Mouse (Mus musculus) forebrain, postnatal 0 days (tissue): Measurements from ENCODE around the gene Uckl1. TPM values are rescaled to one million over a fixed set of nuclear protein-coding genes. Genes with fewer than 3 reads are reported as not detected.
A peak's percentile ranks its signal among the peaks of the same experiment; 100 is the strongest.

ENCODE experiments used
- ATAC-seq: fragments of 200-750 bp; cut with Nextera tagmentation; 2 replicates; pipeline ENCODE4 v1.8.0; 2017; ENCODE audit warnings: mild to moderate bottlenecking, moderate library complexity
- DNase-seq: peaks from one replicate; pipeline ENCODE4 v3.0.0-alpha.2; 2015
- H3K27ac ChIP-seq: fragments of 300-500 bp; sonication (generic); 2 replicates; pipeline ENCODE4 v1.5.1; 2014; ENCODE audit warnings: low read depth, mild to moderate bottlenecking, antibody characterized with exemption, low read length, moderate library complexity, mixed read lengths
- H3K27me3 ChIP-seq: fragments of 300-500 bp; sonication (generic); 2 replicates; pipeline ENCODE4 v1.6.1; 2014; ENCODE audit warnings: mild to moderate bottlenecking, low read length, mixed read lengths; ENCODE audit not compliant: insufficient read depth
- H3K36me3 ChIP-seq: fragments of 300-500 bp; sonication (generic); 2 replicates; pipeline ENCODE4 v1.6.1; 2014; ENCODE audit warnings: mild to moderate bottlenecking, moderate library complexity; ENCODE audit not compliant: insufficient read depth
- H3K4me1 ChIP-seq: fragments of 300-500 bp; sonication (generic); 2 replicates; pipeline ENCODE4 v1.6.1; 2014; ENCODE audit warnings: antibody characterized with exemption; ENCODE audit not compliant: insufficient read depth
- H3K4me2 ChIP-seq: fragments of 300-500 bp; sonication (generic); 2 replicates; pipeline ENCODE4 v1.6.1; 2014; ENCODE audit warnings: low read depth, mild to moderate bottlenecking, moderate library complexity
- H3K4me3 ChIP-seq: fragments of 300-500 bp; sonication (generic); 2 replicates; pipeline ENCODE4 v1.5.1; 2014; ENCODE audit warnings: low read depth, low read length, mixed read lengths
- H3K9ac ChIP-seq: fragments of 300-500 bp; sonication (generic); 2 replicates; pipeline ENCODE4 v1.6.1; 2014; ENCODE audit warnings: mild to moderate bottlenecking
- H3K9me3 ChIP-seq: fragments of 300-500 bp; sonication (generic); 2 replicates; pipeline ENCODE4 v1.6.1; 2016; ENCODE audit warnings: low read length
- CTCF ChIP-seq: sonication (generic); IDR thresholded peaks from 2 replicates; pipeline ENCODE4 v1.5.1; 2016; ENCODE audit warnings: antibody characterized with exemption, control low read depth, low read depth
- WGBS: fragments of 180-500 bp; shearing (Covaris S2); extraction: QIAGEN DNeasy Blood & Tissue Kit; methylation state at CpG from one replicate; pipeline ENCODE4 v1.1.7; 2014; 5-methylcytosine and 5-hydroxymethylcytosine counted together
- polyA plus RNA-seq: library from polyadenylated mRNA; unstranded; fragments of >200 nt; fragmentation: Nextera tagmentation; extraction: Ambion mirVana; gene quantifications from 2 replicates; pipeline ENCODE4 v1.2.1, GENCODE M21; 2015
- total RNA-seq: library from RNA; depleted of rRNA; stranded (reverse); fragments of >200 nt; gene quantifications from 2 replicates; pipeline ENCODE4 v1.2.3, GENCODE M21; 2014

The Uckl1 gene
- total and polyA plus RNA-seq, 2 experiments from 2014 or later: 42.7 to 55.8 TPM

DNA sequence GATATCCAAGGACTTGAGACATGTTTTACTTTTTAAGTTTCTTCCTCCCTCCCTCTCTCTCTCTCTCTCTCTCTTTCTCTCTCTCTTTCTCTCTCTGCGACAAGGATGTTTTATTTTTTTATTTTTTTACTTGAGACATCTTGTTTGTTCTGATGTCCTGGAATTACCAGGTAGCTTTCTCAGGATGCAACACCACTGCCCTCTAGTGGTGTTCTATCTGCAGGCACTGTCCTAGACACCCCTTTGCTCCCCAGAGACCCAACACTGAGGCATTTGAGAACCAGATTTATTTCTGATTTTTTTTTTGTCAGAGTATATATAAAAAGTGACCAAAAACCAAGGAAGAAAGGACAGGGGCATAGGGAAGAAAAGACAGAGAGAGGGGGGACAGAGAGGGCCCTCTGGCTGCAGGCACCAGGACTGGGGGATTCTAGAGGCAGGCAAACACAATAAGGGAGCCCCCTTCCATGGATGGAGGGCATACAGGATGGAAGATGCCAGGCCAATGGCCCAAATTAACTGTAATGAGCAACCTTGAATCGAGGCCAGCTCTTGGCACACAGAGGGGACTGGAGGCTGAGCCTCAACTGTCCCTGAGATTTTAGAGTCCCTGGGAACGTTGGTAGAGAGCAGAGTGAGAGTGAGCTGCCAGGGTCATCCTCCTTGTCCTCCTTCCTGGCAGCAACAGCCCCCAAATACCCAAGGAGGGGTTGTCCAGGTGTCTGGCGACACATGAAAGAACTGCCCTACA, 10.4 kb upstream of the Uckl1 start:
- 58% methylated on average over 4 of the region's 4 CpGs for WGBS
- Histone ChIP-seq H3K4me3 (no peak overlapping the region), H3K9ac (no peak overlapping the region), H3K36me3 (peaks cover 16% of the 10 kb centered on the region), H3K9me3 (no peaks in the 10 kb centered on the region), H3K4me2 (no peak overlapping the region), H3K27me3 (no peaks in the 10 kb centered on the region), H3K27ac (no peak overlapping the region), H3K4me1 (peaks cover 21% of the 10 kb centered on the region)
- ATAC-seq: no peak
- peak; percentile 64 for DNase-seq
- peak; percentile 75 for TF ChIP-seq CTCF

- Histone ChIP-seq H3K27me3 (no peaks in the 10 kb centered on the region), H3K4me2 (no peak overlapping the region), H3K4me3 (no peak overlapping the region), H3K36me3 (peaks cover 28% of the 10 kb centered on the region), H3K9ac (no peak overlapping the region), H3K4me1 (peaks cover 21% of the 10 kb centered on the region), H3K9me3 (no peaks in the 10 kb centered on the region), H3K27ac (no peak overlapping the region)
- 0 out of 2 replicates have a peak, but pooled peaks have one; percentile 7 for TF ChIP-seq CTCF
- no peak for DNase-seq
- ATAC-seq: no peak
Observed at GRCm38 (mm10) chr2:181593937-181594336, 9.2 kb upstream of the Uckl1 start.

DNA sequence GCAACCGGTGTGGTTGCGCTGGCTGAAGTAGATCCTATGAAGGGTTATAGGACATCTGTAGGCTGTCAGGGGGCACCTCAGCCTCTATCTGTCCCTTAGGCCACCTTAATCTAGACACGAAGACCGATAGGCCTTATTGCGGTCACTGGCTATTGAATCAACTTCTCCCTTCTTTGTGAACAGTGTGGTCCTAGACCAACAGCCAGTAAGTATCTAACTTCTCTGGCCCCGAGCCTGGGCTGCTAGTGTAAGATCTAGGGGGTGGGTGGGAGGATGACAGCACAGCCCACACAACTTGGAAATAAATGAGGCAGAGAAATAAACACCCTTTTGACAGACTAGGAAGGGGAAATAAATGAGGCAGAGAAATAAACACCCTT, 8.3 kb upstream of the Uckl1 start:
- Histone ChIP-seq H3K36me3 (peaks cover 37% of the 10 kb centered on the region), H3K4me2 (peak overlapping the region; percentile 85), H3K4me3 (peak overlapping the region; percentile 97), H3K4me1 (peaks cover 18% of the 10 kb centered on the region), H3K9me3 (no peaks in the 10 kb centered on the region), H3K27ac (peak overlapping the region; percentile 94), H3K9ac (peak overlapping the region; percentile 96), H3K27me3 (no peaks in the 10 kb centered on the region)
- 4% methylated on average over 6 of the region's 6 CpGs for WGBS
- DNase-seq: no peak
- ATAC-seq: peak; percentile 9
- no peak for TF ChIP-seq CTCF

- H3K9me3 ChIP-seq: no peaks in the 10 kb centered on the region
- H3K27ac ChIP-seq: peak within 1 kb of the TSS; percentile 94
- H3K36me3 ChIP-seq: peaks cover 43% of the 10 kb centered on the region
- no peak; the same call in 1 of the 2 replicates for TF ChIP-seq CTCF
- no peaks in the 10 kb centered on the region for H3K27me3 ChIP-seq
- peak; percentile 92 for ATAC-seq
- peak within 1 kb of the TSS; percentile 85 for H3K4me2 ChIP-seq
- peak within 1 kb of the TSS; percentile 96 for H3K9ac ChIP-seq
- WGBS: under 1% methylated on average over 82 of the region's 97 CpGs
- H3K4me3 ChIP-seq: peak within 1 kb of the TSS; percentile 97
- peaks cover 16% of the 10 kb centered on the region for H3K4me1 ChIP-seq
- peak; percentile 90 for DNase-seq
Observed at GRCm38 (mm10) chr2:181592231-181593041, 7.7 kb upstream of the Uckl1 start, which contains the start of gene Zfp512b. Zfp512b (minus strand) TSS chr2:181592803.

DNA sequence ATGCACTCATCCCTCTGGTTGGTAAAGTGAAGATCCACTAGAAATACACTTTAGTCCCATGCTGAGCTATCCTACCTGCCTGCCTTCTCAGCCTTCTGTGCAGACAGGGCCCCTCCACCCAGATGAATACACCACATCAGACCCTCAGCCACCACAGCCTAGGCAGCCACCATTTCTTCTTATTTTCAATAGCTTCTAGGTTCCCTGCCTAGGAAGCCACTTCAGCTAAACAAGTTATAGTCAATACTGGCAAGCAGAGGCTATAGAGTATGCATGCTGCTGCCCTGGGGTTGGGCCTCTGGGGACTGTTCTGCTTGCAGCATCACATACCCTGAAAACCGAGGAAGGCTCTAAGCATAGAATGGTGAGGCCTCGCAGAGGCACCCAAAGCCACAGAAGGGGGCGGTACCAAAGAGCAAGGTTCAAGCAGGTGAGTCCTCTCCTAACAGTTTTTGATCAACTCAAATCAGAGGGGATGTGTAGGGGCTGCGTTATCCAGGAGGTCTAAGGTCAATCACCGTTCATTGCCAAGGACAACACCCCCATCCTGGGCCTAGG, 6.9 kb upstream of the Uckl1 start, which contains the start of gene Prpf6:
Gene Prpf6, plus strand, starts transcription at position 341 of the 558 bp plus-strand sequence.
- H3K36me3 ChIP-seq: peaks cover 50% of the 10 kb centered on the region
- no peak for DNase-seq

DNA sequence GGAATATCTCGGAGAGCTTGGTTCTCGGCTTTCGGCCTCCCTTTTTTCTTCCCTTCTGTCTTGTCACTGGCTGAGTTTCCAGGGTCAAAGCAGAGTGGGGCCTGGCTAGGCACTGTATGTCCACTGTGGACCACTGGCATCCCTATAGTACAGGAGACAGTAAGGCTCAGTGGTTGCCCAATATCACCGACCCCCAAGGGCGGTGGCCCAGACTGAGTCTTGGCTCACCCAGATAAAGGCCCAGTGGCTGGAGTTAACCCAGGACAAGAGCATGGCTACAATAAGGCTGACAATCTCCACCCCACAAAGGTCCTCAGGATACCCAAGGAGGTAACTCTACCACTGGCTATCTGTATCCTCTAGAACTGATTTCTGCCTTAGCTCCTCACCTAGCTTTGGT, 5.8 kb upstream of the Uckl1 start:
- H3K27ac ChIP-seq: no peak overlapping the region
- no peak for TF ChIP-seq CTCF
- H3K4me1 ChIP-seq: peaks cover 16% of the 10 kb centered on the region
- no peak overlapping the region for H3K4me2 ChIP-seq
- no peak overlapping the region for H3K4me3 ChIP-seq
- WGBS: 93% methylated on average over 5 of the region's 5 CpGs
- ATAC-seq (no peak), DNase-seq (no peak)
- no peaks in the 10 kb centered on the region for H3K27me3 ChIP-seq
- H3K9me3 ChIP-seq: no peaks in the 10 kb centered on the region
- no peak overlapping the region for H3K9ac ChIP-seq
- peaks cover 52% of the 10 kb centered on the region for H3K36me3 ChIP-seq

More for the DNA sequence above, 6.9 kb upstream of the Uckl1 start, which contains the start of gene Prpf6:
- no peak for ATAC-seq
- WGBS: 15% methylated on average over 5 of the region's 5 CpGs
- Histone ChIP-seq H3K9me3 (no peaks in the 10 kb centered on the region), H3K27me3 (no peaks in the 10 kb centered on the region), H3K4me1 (peaks cover 16% of the 10 kb centered on the region), H3K27ac (peak within 1 kb of the TSS; percentile 94), H3K9ac (peak within 1 kb of the TSS; percentile 96), H3K4me2 (peak within 1 kb of the TSS; percentile 85), H3K4me3 (peak within 1 kb of the TSS; percentile 97)
- no peak for TF ChIP-seq CTCF

DNA sequence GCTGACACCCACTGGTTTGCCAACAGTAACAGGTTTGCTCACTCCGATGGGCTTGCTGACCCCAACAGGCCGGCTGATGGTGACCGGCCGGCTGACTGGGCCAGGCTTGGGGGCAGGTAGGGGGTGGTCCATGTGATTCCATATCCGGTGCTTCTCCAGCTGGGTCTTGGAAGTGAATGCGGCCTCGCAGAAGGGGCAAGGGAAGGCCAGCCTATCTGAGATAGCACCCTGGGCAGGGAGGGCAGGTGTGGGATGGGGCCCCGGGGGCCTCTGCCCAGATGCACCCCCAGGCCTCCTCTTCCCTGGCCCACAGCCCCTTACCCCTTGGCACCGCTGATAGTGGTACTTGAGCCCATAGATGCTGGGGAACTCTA, 5.0 kb upstream of the Uckl1 start:
- Histone ChIP-seq H3K9ac (no peak overlapping the region), H3K36me3 (peaks cover 60% of the 10 kb centered on the region), H3K4me2 (no peak overlapping the region), H3K4me3 (no peak overlapping the region), H3K9me3 (no peaks in the 10 kb centered on the region), H3K4me1 (peaks cover 16% of the 10 kb centered on the region), H3K27me3 (no peaks in the 10 kb centered on the region), H3K27ac (no peak overlapping the region)
- DNase-seq (no peak), ATAC-seq (no peak)
- no peak for TF ChIP-seq CTCF
- WGBS: 94% methylated on average over 9 of the region's 9 CpGs
